Mouse (Mus musculus): ENCODE measurements around the gene Daxx. TPM values are rescaled to one million over a fixed set of nuclear protein-coding genes. Genes with fewer than 3 reads are reported as not detected.
"Not testable (repeated sequence)": the region's sequence is repeated elsewhere in the genome, so short reads cannot be mapped to it uniquely, and the experiment has no call there.

Gene Daxx
- polyA plus RNA-seq, 1 experiment from 2014 or later, result 55.9 TPM

DNA sequence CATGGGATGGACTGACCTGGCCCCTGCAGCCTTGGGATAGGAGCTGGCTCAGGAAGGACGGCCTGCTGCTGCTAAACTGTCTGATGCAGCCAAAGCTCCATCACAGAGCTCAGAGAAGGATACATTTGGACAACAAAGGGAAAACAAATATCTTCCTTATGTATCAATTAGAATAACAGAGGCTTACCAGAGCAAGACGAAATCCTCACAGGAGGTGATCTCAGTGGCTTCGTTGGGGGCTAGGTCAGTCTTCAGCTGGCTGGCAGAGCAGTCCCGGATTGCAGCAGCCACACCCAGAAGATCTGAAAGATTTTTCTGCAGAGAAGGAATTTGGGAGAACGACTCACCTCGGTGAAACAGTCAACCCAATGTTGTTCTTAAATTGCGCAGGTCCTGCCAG, 16.8 kb upstream of the Daxx start:
- no peaks in the 10 kb centered on the region for H3K36me3 ChIP-seq
- peaks cover 4% of the 10 kb centered on the region; the same call in 1 of the 2 replicates for H3K4me1 ChIP-seq (replicated peaks)
- ATAC-seq (ENCODE audit: low FRiP score, low read depth), result no peak
- no peak overlapping the region for H3K9ac ChIP-seq
- H3K4me2 ChIP-seq, result no peak overlapping the region
- H3K27me3 ChIP-seq, result no peaks in the 10 kb centered on the region
- H3K27ac ChIP-seq (replicated peaks), result no peak overlapping the region
- H3K9me3 ChIP-seq, result no peaks in the 10 kb centered on the region
- no peak overlapping the region for H3K4me3 ChIP-seq
- 13% methylated on average over 7 of the region's 7 CpGs for WGBS

DNA sequence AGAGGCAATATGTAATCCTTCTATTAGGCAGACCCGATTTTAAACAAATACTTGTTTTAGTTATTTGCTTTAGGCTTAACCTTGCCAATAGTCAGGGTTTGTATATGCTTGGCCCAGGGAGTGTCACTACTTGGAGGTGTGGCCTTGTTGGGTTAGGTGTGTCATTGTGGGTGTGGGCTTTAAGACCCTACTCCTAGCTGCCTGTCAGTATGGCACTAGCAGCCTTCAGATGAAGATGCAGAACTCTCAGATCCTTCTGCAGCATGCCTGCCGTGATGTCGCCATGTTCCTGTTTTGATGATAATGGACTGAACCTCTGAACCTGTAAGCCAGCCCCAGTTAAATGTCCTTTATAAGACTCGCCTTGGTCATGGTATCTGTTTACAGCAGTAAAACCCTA, 16.2 kb upstream of the Daxx start:
- H3K9me3 ChIP-seq; H3K4me1 ChIP-seq (replicated peaks); H3K4me3 ChIP-seq; H3K27me3 ChIP-seq; H3K27ac ChIP-seq (replicated peaks); H3K4me2 ChIP-seq; H3K9ac ChIP-seq; H3K36me3 ChIP-seq; ATAC-seq (ENCODE audit: low FRiP score, low read depth): not testable (repeated sequence)
- 83% methylated on average over 4 of the region's 4 CpGs for WGBS

DNA sequence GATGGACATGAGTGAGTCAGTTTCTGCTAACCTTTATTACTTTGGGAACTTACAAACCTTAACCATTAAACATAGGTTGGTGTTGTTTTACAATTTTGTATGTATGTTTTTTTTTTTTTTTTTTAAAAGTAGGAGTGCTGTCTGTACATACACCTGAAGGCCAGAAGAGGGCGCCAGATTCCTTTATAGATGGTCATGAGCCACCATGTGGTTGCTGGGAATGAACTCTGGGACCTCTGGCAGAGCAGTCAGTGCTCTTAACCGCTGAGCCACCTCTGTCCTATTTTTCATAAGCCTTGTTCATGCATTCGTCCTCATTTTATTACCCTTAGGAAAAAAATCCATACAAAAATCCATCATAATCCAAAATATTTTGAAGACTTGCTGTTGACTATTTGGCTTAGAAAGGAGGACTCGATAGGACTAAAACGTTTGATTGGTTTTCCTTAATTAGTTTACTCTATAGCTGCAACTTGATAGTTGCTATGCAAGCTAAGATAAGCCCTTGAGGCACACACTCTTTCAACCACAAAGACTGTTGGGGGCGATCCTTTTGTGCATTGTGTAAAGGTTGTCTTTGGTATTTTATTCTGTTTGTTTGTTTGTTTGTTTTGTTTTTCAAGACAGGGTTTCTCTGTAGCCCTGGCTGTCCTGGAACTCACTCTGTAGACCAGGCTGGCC, 12.0 kb upstream of the Daxx start:
- Histone ChIP-seq H3K4me1 (replicated peaks) (no peaks in the 10 kb centered on the region), H3K36me3 (no peaks in the 10 kb centered on the region), H3K27ac (replicated peaks) (no peak overlapping the region), H3K9me3 (no peaks in the 10 kb centered on the region), H3K9ac (no peak overlapping the region), H3K4me3 (no peak overlapping the region), H3K27me3 (no peaks in the 10 kb centered on the region), H3K4me2 (no peak overlapping the region)
- 45% methylated on average over 6 of the region's 6 CpGs for WGBS
- no peak for ATAC-seq (ENCODE audit: low FRiP score, low read depth)

DNA sequence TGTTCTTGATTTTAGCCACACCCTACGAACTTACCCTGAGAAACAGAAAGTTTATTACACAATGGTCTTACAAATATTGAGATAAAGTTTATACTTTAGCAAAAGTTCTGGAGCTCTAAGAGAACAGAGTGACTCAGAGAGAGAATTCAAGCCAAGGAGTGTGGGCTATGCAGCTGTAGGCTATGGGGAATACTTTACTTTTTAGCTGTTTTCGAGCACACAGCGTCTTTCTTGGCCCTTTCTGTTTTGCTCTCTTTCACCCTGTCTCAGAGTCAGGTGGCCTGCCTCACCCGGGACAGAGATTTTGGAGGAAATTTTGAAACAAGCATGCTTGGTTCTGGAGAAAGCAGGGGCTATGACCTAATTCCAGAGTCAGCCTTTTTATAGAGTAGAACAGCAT, 11.0 kb upstream of the Daxx start:
- 89% methylated on average over 4 of the region's 4 CpGs for WGBS
- not testable (repeated sequence) for H3K27me3 ChIP-seq; H3K4me2 ChIP-seq; ATAC-seq (ENCODE audit: low FRiP score, low read depth); H3K4me1 ChIP-seq (replicated peaks); H3K27ac ChIP-seq (replicated peaks); H3K9ac ChIP-seq; H3K36me3 ChIP-seq; H3K9me3 ChIP-seq; H3K4me3 ChIP-seq

DNA sequence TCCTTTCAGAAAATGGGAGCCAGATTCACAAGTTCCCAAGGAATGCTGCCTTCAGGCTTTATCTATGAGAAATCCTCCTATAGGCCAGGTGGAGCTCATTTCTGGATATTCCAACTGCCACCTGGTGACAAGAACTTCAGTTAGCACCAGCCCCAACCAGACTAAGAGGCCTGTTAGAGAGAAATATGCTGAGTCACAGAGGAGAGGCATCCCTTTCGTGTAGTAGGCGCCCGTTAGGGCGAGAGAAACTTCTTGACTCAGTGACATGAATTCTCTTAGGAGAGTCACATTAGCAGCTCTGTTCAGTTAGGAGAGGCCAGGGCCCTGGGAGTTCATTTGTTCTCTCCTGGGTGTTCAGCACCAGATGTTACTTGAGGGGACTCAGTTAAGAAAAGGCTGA, 9.6 kb upstream of the Daxx start:
- H3K4me2 ChIP-seq, result no peak overlapping the region
- H3K4me1 ChIP-seq (replicated peaks), result no peaks in the 10 kb centered on the region
- no peak overlapping the region for H3K27ac ChIP-seq (replicated peaks)
- no peaks in the 10 kb centered on the region for H3K36me3 ChIP-seq
- no peak for ATAC-seq (ENCODE audit: low FRiP score, low read depth)
- H3K9me3 ChIP-seq, result no peaks in the 10 kb centered on the region
- H3K4me3 ChIP-seq, result no peak overlapping the region
- 86% methylated on average over 4 of the region's 4 CpGs for WGBS
- H3K27me3 ChIP-seq, result no peaks in the 10 kb centered on the region
- H3K9ac ChIP-seq, result no peak overlapping the region

DNA sequence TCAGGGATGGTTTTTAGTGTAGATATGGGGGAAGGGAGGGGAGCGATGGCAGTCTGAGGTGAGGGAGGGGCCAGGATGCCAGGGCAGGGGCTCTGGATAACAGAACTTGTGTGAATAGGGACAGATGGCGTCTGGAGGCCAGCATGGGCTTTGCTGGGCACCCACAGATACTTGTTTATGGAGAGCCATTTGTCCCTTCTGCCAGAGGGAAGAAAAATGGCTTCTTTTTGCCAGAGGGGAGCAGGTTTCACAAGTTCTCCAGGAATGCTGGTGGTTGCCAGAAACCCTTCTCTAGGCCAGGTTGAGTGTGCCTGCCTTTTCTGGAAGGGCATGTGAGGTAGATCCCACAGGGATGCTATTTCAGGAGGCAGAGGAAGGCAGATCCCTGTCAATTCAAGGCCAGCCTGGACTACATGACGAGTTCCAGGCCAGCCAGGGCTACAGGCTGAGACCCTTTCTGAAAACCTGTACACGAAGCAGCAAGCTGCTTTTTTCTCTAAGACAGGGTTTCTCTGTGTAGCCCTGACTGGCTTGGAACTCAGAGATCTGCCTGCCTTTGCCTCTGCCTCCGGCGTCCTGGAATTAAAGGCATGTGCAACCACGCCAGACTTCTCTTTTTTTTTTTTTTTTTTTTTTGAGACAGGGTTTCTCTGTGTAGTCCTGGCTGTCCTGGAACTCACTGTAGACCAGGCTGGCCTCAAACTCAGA, 8.8 kb upstream of the Daxx start:
- Histone ChIP-seq H3K4me3 (no peak overlapping the region), H3K4me2 (no peak overlapping the region), H3K27ac (replicated peaks) (no peak overlapping the region), H3K9me3 (no peaks in the 10 kb centered on the region), H3K27me3 (no peaks in the 10 kb centered on the region), H3K9ac (no peak overlapping the region), H3K4me1 (replicated peaks) (no peaks in the 10 kb centered on the region), H3K36me3 (no peaks in the 10 kb centered on the region)
- ATAC-seq (ENCODE audit: low FRiP score, low read depth), result no peak
- 75% methylated on average over 7 of the region's 7 CpGs for WGBS

DNA sequence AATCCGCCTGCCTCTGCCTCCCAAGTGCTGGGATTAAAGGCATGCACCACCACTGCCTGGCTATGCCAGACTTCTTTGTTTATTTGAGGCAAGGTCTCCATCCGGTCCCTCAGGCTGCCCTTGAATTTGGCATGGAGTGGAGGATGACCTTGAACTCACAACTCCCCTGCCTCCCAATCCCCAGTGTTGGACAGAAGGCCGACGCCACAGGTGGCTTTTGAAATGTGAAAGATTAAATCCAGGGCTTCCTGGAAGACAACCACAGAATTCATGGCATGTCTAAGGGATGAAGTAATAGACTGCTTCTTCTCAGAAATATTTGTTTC, 8.3 kb upstream of the Daxx start:
- H3K4me2 ChIP-seq, result no peak overlapping the region
- no peaks in the 10 kb centered on the region for H3K9me3 ChIP-seq
- ATAC-seq (ENCODE audit: low FRiP score, low read depth), result no peak
- H3K27ac ChIP-seq (replicated peaks), result no peak overlapping the region
- 85% methylated on average over 4 of the region's 4 CpGs for WGBS
- no peak overlapping the region for H3K9ac ChIP-seq
- no peak overlapping the region for H3K4me3 ChIP-seq
- H3K27me3 ChIP-seq, result no peaks in the 10 kb centered on the region
- no peaks in the 10 kb centered on the region for H3K4me1 ChIP-seq (replicated peaks)
- H3K36me3 ChIP-seq, result no peaks in the 10 kb centered on the region

DNA sequence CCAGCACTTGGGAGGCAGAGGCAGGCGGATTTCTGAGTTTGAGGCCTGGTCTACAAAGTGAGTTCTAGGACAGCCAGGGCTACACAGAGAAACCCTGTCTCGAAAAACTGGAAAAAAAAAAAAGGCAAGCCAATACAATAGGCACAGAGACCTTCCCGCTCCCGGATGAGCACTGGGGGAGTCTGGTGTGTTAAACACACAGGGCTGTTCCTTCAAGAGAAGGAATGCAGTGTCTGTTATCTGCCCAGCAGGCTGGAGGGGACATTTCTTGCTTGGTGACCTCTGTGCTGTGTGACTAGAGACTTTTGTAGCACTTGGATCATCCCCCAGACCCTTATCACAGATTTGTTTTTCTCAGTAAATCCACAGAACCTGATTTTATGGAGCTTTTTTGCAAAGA, 7.6 kb upstream of the Daxx start:
- H3K4me1 ChIP-seq (replicated peaks), result no peaks in the 10 kb centered on the region
- H3K27ac ChIP-seq (replicated peaks), result no peak overlapping the region
- H3K27me3 ChIP-seq, result no peaks in the 10 kb centered on the region
- H3K4me2 ChIP-seq, result no peak overlapping the region
- H3K4me3 ChIP-seq, result no peak overlapping the region
- no peak overlapping the region for H3K9ac ChIP-seq
- H3K36me3 ChIP-seq, result no peaks in the 10 kb centered on the region
- ATAC-seq (ENCODE audit: low FRiP score, low read depth), result no peak
- no peaks in the 10 kb centered on the region for H3K9me3 ChIP-seq
- WGBS, result 73% methylated on average over 4 of the region's 4 CpGs

DNA sequence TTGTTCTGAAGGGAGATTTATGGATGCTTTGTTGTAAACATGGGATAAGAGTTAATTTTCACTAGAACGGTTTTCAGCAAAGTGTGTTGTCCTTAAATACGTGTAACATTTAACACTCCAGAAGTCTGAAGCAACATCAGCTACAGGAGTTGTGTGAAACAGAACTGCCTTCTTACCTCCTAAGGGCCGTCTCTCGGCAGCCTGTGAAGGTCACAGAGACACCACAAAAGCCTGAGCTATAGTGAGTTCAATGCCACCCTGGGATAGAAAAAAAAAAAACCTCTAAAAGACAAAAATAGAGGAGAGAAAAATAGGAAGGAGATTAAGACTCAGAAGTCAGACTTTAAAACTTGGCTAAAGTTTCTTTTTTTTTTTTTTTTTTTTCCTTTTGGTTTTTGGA, 7.1 kb upstream of the Daxx start:
- H3K27ac ChIP-seq (replicated peaks), result no peak overlapping the region
- no peaks in the 10 kb centered on the region for H3K36me3 ChIP-seq
- WGBS, result 76% methylated on average over 4 of the region's 4 CpGs
- no peak for ATAC-seq (ENCODE audit: low FRiP score, low read depth)
- no peaks in the 10 kb centered on the region for H3K27me3 ChIP-seq
- H3K4me3 ChIP-seq, result no peak overlapping the region
- H3K9me3 ChIP-seq, result no peaks in the 10 kb centered on the region
- no peak overlapping the region for H3K4me2 ChIP-seq
- H3K9ac ChIP-seq, result no peak overlapping the region
- no peaks in the 10 kb centered on the region for H3K4me1 ChIP-seq (replicated peaks)

DNA sequence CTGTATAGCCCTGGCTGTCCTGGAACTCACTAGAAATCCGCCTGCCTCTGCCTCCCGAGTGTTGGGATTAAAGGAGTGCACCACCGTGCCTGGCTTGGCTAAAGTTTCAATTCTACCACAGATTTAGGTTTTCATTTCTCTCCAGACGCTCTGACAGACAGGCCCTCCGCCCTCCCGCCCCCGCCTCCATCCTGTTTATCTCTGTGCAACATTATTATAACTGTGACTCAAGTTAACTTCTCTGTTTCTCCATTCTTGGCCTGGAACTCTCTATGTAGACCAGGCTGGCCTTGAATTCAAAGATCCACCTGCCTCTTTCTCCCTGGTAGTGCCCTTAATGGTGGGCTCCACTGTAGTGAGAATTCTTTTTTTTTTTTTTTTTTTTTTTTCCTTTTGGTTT, 6.7 kb upstream of the Daxx start:
- no peaks in the 10 kb centered on the region for H3K27me3 ChIP-seq
- H3K4me3 ChIP-seq, result no peak overlapping the region
- H3K9me3 ChIP-seq, result no peaks in the 10 kb centered on the region
- no peak for ATAC-seq (ENCODE audit: low FRiP score, low read depth)
- H3K4me2 ChIP-seq, result no peak overlapping the region
- H3K36me3 ChIP-seq, result no peaks in the 10 kb centered on the region
- no peak overlapping the region for H3K27ac ChIP-seq (replicated peaks)
- 85% methylated on average over 7 of the region's 7 CpGs for whole genome bisulfite sequencing
- no peak overlapping the region for H3K9ac ChIP-seq
- H3K4me1 ChIP-seq (replicated peaks), result no peaks in the 10 kb centered on the region; the same call in 1 of the 2 replicates

DNA sequence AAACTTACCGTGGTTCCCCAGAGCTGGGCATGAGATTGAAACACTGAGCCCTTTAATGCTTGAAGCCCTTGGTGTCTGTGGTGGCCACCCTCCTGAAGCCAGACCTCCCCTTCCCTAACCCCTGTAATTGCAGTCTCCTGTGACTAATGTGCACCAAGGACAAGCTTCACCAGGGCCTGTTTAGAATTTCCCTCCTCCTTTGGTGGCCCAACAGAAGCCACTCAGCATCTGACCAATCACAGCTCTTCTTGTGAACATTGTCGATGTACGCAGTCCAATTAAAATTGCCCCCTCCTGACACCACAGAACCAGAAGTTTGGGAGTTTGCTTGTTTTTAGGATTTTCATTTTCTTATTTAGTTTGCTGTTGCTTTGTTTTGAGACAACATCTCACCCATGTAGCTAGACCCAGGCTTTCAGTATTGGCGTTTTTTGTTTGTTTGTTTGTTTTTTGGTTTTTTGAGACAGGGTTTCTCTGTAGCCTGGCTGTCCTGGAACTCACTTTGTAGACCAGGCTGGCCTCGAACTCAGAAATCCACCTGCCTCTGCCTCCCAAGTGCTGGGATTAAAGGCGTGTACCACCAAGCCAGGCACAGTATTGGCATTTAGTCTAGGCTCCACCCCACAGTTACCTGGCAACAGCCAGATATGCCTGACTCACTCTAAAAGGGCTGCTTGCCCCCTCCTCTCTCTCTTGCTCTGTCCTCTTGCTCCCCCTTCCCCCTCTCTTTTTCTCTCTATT, 5.1 kb upstream of the Daxx start:
- H3K9ac ChIP-seq; ATAC-seq (ENCODE audit: low FRiP score, low read depth); H3K4me1 ChIP-seq (replicated peaks); H3K9me3 ChIP-seq; H3K27me3 ChIP-seq; H3K36me3 ChIP-seq; H3K27ac ChIP-seq (replicated peaks); H3K4me2 ChIP-seq; H3K4me3 ChIP-seq: not testable (repeated sequence)
- 73% methylated on average over 6 of the region's 6 CpGs for WGBS

DNA sequence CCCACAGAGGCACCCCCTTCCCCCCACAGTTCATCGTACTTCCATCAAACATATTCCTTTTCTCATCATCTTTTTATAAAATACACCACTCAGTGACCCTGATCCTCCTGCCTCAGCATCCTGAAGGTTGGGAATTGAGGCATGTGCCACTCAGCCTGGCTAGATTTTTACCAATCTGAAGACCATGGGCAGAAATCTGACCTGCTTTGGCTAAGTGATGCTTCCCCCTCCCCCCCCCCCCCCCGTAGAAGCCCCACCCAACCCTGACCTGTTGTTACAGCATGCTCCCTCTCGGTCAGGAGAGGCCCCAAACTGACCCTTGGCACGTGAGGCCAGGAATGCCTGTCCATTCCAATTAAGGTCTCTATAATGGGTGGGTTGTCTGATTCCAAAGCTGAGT, 4.4 kb upstream of the Daxx start, which contains the start of gene Platr17:
TSS of gene Platr17 (plus strand) at position 301 of the 400 bp plus-strand sequence.
- not testable (repeated sequence) for H3K4me3 ChIP-seq; H3K36me3 ChIP-seq; ATAC-seq (ENCODE audit: low FRiP score, low read depth); H3K4me2 ChIP-seq; H3K27me3 ChIP-seq; H3K9me3 ChIP-seq; H3K9ac ChIP-seq; H3K4me1 ChIP-seq (replicated peaks); H3K27ac ChIP-seq (replicated peaks)
- 10% methylated on average over 3 of the region's 4 CpGs for WGBS
